Mouse (Mus musculus) left cerebral cortex, adult 2 months (tissue): Measurements from ENCODE around the gene Slc35b2. TPM values are rescaled to one million over a fixed set of nuclear protein-coding genes. Genes with fewer than 3 reads are reported as not detected.

Experiments used
- DNase-seq, 2 experiments: peaks; one replicate each; pipeline ENCODE4 v3.0.0; 2021 to 2022; ENCODE audit warnings: low spot score in 2 of 2, mixed read lengths in 1 of 2; ENCODE audit errors: extremely low spot score in 1 of 2
- H3K27ac ChIP-seq: fragments of 200-600 bp; 2 replicates; pipeline ENCODE4 v1.8.1; 2022
- H3K4me3 ChIP-seq: fragments of 200-600 bp; 2 replicates; pipeline ENCODE4 v1.8.1; 2022
- CTCF ChIP-seq: fragments of 200-600 bp; IDR thresholded peaks from 2 replicates; pipeline ENCODE4 v1.8.1; 2022; ENCODE audit warnings: antibody characterized with exemption, mild to moderate bottlenecking, moderate library complexity
- intact Hi-C: fragments of 180-260 bp; cut with DNase I; formaldehyde crosslinking; loops from one replicate; pipeline ENCODE4 v1.15.1; 2025
- total RNA-seq, 2 experiments: library from RNA; stranded (reverse); gene quantifications; 2 replicates each; pipeline ENCODE4 v1.2.3; 2021

Gene Slc35b2
- total RNA-seq, 2 experiments from 2014 or later = 21.5 to 26.3 TPM

DNA sequence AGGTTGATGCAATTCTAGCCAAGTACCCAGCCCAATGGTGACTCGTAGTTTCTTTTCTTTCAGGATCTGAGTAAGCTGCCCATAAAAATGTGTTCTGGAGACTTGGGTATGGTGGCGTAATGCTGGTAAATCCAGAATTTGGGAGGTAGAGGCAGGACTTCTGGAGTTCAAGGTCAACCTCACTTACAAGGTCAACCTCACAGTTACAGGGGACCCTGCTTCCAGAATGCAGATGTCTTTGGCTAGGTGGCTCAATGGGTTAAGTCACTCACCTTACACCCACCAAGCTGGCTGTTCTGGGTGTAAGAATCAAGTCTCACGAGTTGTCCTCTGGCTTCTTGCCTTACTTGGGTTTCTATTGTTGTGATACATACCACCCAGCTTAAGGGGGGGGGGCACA, 53.0 kb downstream of the Slc35b2 start:
- DNase-seq = no peak
- no peak for TF ChIP-seq CTCF
- Histone ChIP-seq H3K27ac (no peak overlapping the region), H3K4me3 (no peak overlapping the region)
- intact Hi-C loops = no loop called here

Other genes starting within 250 kb of the Slc35b2 start
- gene Cdc5l, start 130.1 kb upstream of the Slc35b2 start, total RNA-seq = 10 to 100 TPM; 55.4 to 57.6 TPM
- gene Spats1, start 88.5 kb upstream of the Slc35b2 start, total RNA-seq = 1 to 10 TPM; 5.5 to 5.8 TPM
- gene Aars2, start 57.0 kb upstream of the Slc35b2 start, total RNA-seq = 10 to 100 TPM; 27.2 to 29.1 TPM
- 1 to 10 TPM; 1.1 to 1.3 TPM for gene Tcte1, start 40.4 kb upstream of the Slc35b2 start, total RNA-seq
- 100 to 1,000 TPM; 132 to 133 TPM for gene Tmem151b, start 14.2 kb upstream of the Slc35b2 start, total RNA-seq
- gene Nfkbie, start 8.2 kb upstream of the Slc35b2 start, total RNA-seq = 1 to 10 TPM; 2.3 to 2.4 TPM
- 1,000 to 10,000 TPM; 1,492 to 1,507 TPM for gene Hsp90ab1, start 9.4 kb downstream of the Slc35b2 start, total RNA-seq
- gene Slc29a1, start 35.7 kb downstream of the Slc35b2 start, total RNA-seq = 10 to 100 TPM; 19.7 to 23.6 TPM
- gene Mymx, start 38.2 kb downstream of the Slc35b2 start, total RNA-seq = not detected
- 1 to 10 TPM in 1 of 2 experiments, under 1 TPM in 1; 0.25 to 1.5 TPM for gene Capn11, start 95.5 kb downstream of the Slc35b2 start, total RNA-seq
- gene Mrpl14, start 122.4 kb downstream of the Slc35b2 start, total RNA-seq = 10 to 100 TPM; 42.4 to 44.1 TPM
- gene Tmem63b, start 123.0 kb downstream of the Slc35b2 start, total RNA-seq = 100 to 1,000 TPM; 176 to 184 TPM
- gene 1600014C23Rik, start 170.0 kb downstream of the Slc35b2 start, total RNA-seq = not detected